Mouse (Mus musculus): Measurements from ENCODE around the gene Dbndd2. TPM values are rescaled to one million over a fixed set of nuclear protein-coding genes. Genes with fewer than 3 reads are reported as not detected.

Gene Dbndd2
- polyA plus RNA-seq, 1 experiment from 2014 or later, result 12.0 TPM

- Histone ChIP-seq H3K9ac (0 out of 2 replicates have a peak overlapping the region, but pooled peaks have one; percentile 62), H3K4me2 (no peak overlapping the region; the same call in 1 of the 2 replicates), H3K4me3 (no peak overlapping the region), H3K9me3 (no peaks in the 10 kb centered on the region), H3K27me3 (no peaks in the 10 kb centered on the region), H3K36me3 (no peaks in the 10 kb centered on the region), H3K27ac (no peak overlapping the region), H3K4me1 (replicated peaks) (peaks cover 9% of the 10 kb centered on the region)
- WGBS, result 88% methylated on average over 1 of the region's 1 CpGs
- ATAC-seq (ENCODE audit: low FRiP score), result no peak
Observed at GRCm38 (mm10) chr2:164456413-164456812, 29.5 kb upstream of the Dbndd2 start.

GRCm38 (mm10) chr2:164456864-164457300 lies 29.0 kb upstream of the Dbndd2 start, which contains the start of gene Sys1:
Sys1 (plus strand) TSS chr2:164456964.
- H3K9ac ChIP-seq, result peak within 1 kb of the TSS; percentile 62; the same call in 1 of the 2 replicates
- H3K36me3 ChIP-seq, result no peaks in the 10 kb centered on the region
- H3K27ac ChIP-seq, result peak within 1 kb of the TSS; percentile 44; the same call in 1 of the 2 replicates
- H3K4me2 ChIP-seq, result peak within 1 kb of the TSS; percentile 35
- ATAC-seq (ENCODE audit: low FRiP score), result no peak
- no peaks in the 10 kb centered on the region for H3K27me3 ChIP-seq
- WGBS, result 3% methylated on average over 7 of the region's 7 CpGs
- no peaks in the 10 kb centered on the region for H3K9me3 ChIP-seq
- H3K4me3 ChIP-seq, result peak within 1 kb of the TSS; percentile 20
- peaks cover 14% of the 10 kb centered on the region for H3K4me1 ChIP-seq (replicated peaks)

GRCm38 (mm10) chr2:164457942-164458341 lies 28.0 kb upstream of the Dbndd2 start:
- Histone ChIP-seq H3K9ac (0 out of 2 replicates have a peak overlapping the region, but pooled peaks have one; percentile 24), H3K4me1 (replicated peaks) (peaks cover 24% of the 10 kb centered on the region), H3K27ac (no peak overlapping the region), H3K4me3 (no peak overlapping the region), H3K4me2 (no peak overlapping the region), H3K27me3 (no peaks in the 10 kb centered on the region), H3K36me3 (peaks cover 2% of the 10 kb centered on the region), H3K9me3 (no peaks in the 10 kb centered on the region)
- WGBS, result 64% methylated on average over 7 of the region's 7 CpGs
- ATAC-seq (ENCODE audit: low FRiP score), result no peak

- H3K27ac ChIP-seq, result no peak overlapping the region
- ATAC-seq (ENCODE audit: low FRiP score), result no peak
- no peak overlapping the region for H3K9ac ChIP-seq
- H3K4me2 ChIP-seq, result no peak overlapping the region
- no peak overlapping the region for H3K4me3 ChIP-seq
- H3K27me3 ChIP-seq, result no peaks in the 10 kb centered on the region
- peaks cover 28% of the 10 kb centered on the region for H3K4me1 ChIP-seq (replicated peaks)
- peaks cover 8% of the 10 kb centered on the region for H3K36me3 ChIP-seq
- 93% methylated on average over 8 of the region's 8 CpGs for WGBS
- H3K9me3 ChIP-seq, result no peaks in the 10 kb centered on the region
Observed at GRCm38 (mm10) chr2:164458535-164458934, 27.4 kb upstream of the Dbndd2 start.

GRCm38 (mm10) chr2:164460745-164461551 lies 25.0 kb upstream of the Dbndd2 start, which contains the start of gene Gm20458:
Gm20458 (plus strand) TSS chr2:164460967.
- H3K27me3 ChIP-seq, result no peaks in the 10 kb centered on the region
- no peaks in the 10 kb centered on the region for H3K9me3 ChIP-seq
- ATAC-seq (ENCODE audit: low FRiP score), result peak; percentile 98
- peaks cover 28% of the 10 kb centered on the region for H3K4me1 ChIP-seq (replicated peaks)
- peak within 1 kb of the TSS; percentile 89 for H3K9ac ChIP-seq
- WGBS, result under 1% methylated on average over 76 of the region's 79 CpGs
- H3K36me3 ChIP-seq, result peaks cover 32% of the 10 kb centered on the region
- peak within 1 kb of the TSS; percentile 94 for H3K27ac ChIP-seq
- peak within 1 kb of the TSS; percentile 82 for H3K4me2 ChIP-seq
- H3K4me3 ChIP-seq, result peak within 1 kb of the TSS; percentile 93

GRCm38 (mm10) chr2:164465161-164465560 lies 20.7 kb upstream of the Dbndd2 start:
- Histone ChIP-seq H3K9me3 (no peaks in the 10 kb centered on the region), H3K27ac (no peak overlapping the region), H3K4me3 (no peak overlapping the region), H3K27me3 (no peaks in the 10 kb centered on the region), H3K36me3 (peaks cover 71% of the 10 kb centered on the region), H3K4me2 (no peak overlapping the region), H3K9ac (no peak overlapping the region), H3K4me1 (replicated peaks) (peaks cover 20% of the 10 kb centered on the region)
- no peak for ATAC-seq (ENCODE audit: low FRiP score)

GRCm38 (mm10) chr2:164466787-164467186 lies 19.1 kb upstream of the Dbndd2 start:
- H3K4me3 ChIP-seq, result no peak overlapping the region
- no peak overlapping the region for H3K9ac ChIP-seq
- 92% methylated on average over 5 of the region's 5 CpGs for whole genome bisulfite sequencing
- H3K4me2 ChIP-seq, result no peak overlapping the region
- peaks cover 15% of the 10 kb centered on the region for H3K4me1 ChIP-seq (replicated peaks)
- ATAC-seq (ENCODE audit: low FRiP score), result no peak
- no peaks in the 10 kb centered on the region for H3K9me3 ChIP-seq
- H3K27me3 ChIP-seq, result no peaks in the 10 kb centered on the region
- no peak overlapping the region for H3K27ac ChIP-seq
- peaks cover 81% of the 10 kb centered on the region for H3K36me3 ChIP-seq

GRCm38 (mm10) chr2:164470254-164470653 lies 15.7 kb upstream of the Dbndd2 start:
- no peaks in the 10 kb centered on the region for H3K9me3 ChIP-seq
- no peaks in the 10 kb centered on the region for H3K27me3 ChIP-seq
- H3K36me3 ChIP-seq, result peaks cover 79% of the 10 kb centered on the region
- no peak overlapping the region for H3K27ac ChIP-seq
- no peak for ATAC-seq (ENCODE audit: low FRiP score)
- H3K4me1 ChIP-seq (replicated peaks), result no peaks in the 10 kb centered on the region
- no peak overlapping the region for H3K4me3 ChIP-seq
- 32% methylated on average over 10 of the region's 10 CpGs for WGBS
- no peak overlapping the region for H3K9ac ChIP-seq
- no peak overlapping the region for H3K4me2 ChIP-seq

GRCm38 (mm10) chr2:164473624-164474023 lies 12.3 kb upstream of the Dbndd2 start, which contains the start of gene Trp53tg5:
Trp53tg5 (minus strand) TSS chr2:164473724.
- no peak for ATAC-seq (ENCODE audit: low FRiP score)
- H3K9ac ChIP-seq, result no peak within 1 kb of the TSS
- H3K4me2 ChIP-seq, result no peak within 1 kb of the TSS
- no peak within 1 kb of the TSS for H3K4me3 ChIP-seq
- WGBS, result 89% methylated on average over 6 of the region's 6 CpGs
- no peaks in the 10 kb centered on the region for H3K9me3 ChIP-seq
- peaks cover 69% of the 10 kb centered on the region for H3K36me3 ChIP-seq
- no peaks in the 10 kb centered on the region for H3K4me1 ChIP-seq (replicated peaks)
- no peak within 1 kb of the TSS for H3K27ac ChIP-seq
- no peaks in the 10 kb centered on the region for H3K27me3 ChIP-seq

GRCm38 (mm10) chr2:164486258-164487114 lies 580 bp downstream of the Dbndd2 start:
- WGBS, result under 1% methylated on average over 48 of the region's 90 CpGs

GRCm38 (mm10) chr2:164487115-164487527 lies 1.2 kb downstream of the Dbndd2 start:
- peaks cover 15% of the 10 kb centered on the region for H3K36me3 ChIP-seq
- peak overlapping the region; percentile 79 for H3K9ac ChIP-seq
- 9% methylated on average over 11 of the region's 11 CpGs for WGBS
- no peak overlapping the region for H3K27ac ChIP-seq
- peak overlapping the region; percentile 100 for H3K4me2 ChIP-seq
- no peaks in the 10 kb centered on the region for H3K9me3 ChIP-seq
- peak overlapping the region; percentile 77 for H3K4me3 ChIP-seq
- peak; percentile 10; the same call in 1 of the 2 replicates for ATAC-seq (ENCODE audit: low FRiP score)
- peaks cover 16% of the 10 kb centered on the region for H3K4me1 ChIP-seq (replicated peaks)
- H3K27me3 ChIP-seq, result peaks cover 47% of the 10 kb centered on the region

More at GRCm38 (mm10) chr2:164486258-164487114, 580 bp downstream of the Dbndd2 start:
- peaks cover 15% of the 10 kb centered on the region for H3K36me3 ChIP-seq
- peak overlapping the region; percentile 100 for H3K4me2 ChIP-seq
- ATAC-seq (ENCODE audit: low FRiP score), result peak; percentile 72
- H3K27ac ChIP-seq, result no peak overlapping the region; the same call in 1 of the 2 replicates
- no peaks in the 10 kb centered on the region for H3K9me3 ChIP-seq
- H3K4me3 ChIP-seq, result peak overlapping the region; percentile 77
- H3K9ac ChIP-seq, result peak overlapping the region; percentile 79
- H3K27me3 ChIP-seq, result peaks cover 47% of the 10 kb centered on the region
- H3K4me1 ChIP-seq (replicated peaks), result peaks cover 16% of the 10 kb centered on the region

GRCm38 (mm10) chr2:164487812-164488211 lies 1.9 kb downstream of the Dbndd2 start:
- no peaks in the 10 kb centered on the region for H3K9me3 ChIP-seq
- H3K4me1 ChIP-seq (replicated peaks), result peaks cover 16% of the 10 kb centered on the region
- ATAC-seq (ENCODE audit: low FRiP score), result no peak
- peaks cover 47% of the 10 kb centered on the region for H3K27me3 ChIP-seq
- 61% methylated on average over 9 of the region's 9 CpGs for WGBS
- no peak overlapping the region for H3K4me3 ChIP-seq
- no peak overlapping the region for H3K27ac ChIP-seq
- H3K9ac ChIP-seq, result no peak overlapping the region
- peaks cover 15% of the 10 kb centered on the region for H3K36me3 ChIP-seq
- no peak overlapping the region for H3K4me2 ChIP-seq

Data from hindbrain, embryonic 13.5 days (tissue).